Mouse (Mus musculus) v-Abl transformed pro-B cells (cell line): ENCODE results near the gene Hyal1.

Source experiments
- in situ Hi-C, 2 experiments: fragments of 400-800 bp; cut with MboI; formaldehyde crosslinking; loops; one replicate each; pipeline ENCODE4 v1.15.1; 2025; ENCODE audit not compliant: unreplicated experiment in 2 of 2

Gene Hyal1

DNA sequence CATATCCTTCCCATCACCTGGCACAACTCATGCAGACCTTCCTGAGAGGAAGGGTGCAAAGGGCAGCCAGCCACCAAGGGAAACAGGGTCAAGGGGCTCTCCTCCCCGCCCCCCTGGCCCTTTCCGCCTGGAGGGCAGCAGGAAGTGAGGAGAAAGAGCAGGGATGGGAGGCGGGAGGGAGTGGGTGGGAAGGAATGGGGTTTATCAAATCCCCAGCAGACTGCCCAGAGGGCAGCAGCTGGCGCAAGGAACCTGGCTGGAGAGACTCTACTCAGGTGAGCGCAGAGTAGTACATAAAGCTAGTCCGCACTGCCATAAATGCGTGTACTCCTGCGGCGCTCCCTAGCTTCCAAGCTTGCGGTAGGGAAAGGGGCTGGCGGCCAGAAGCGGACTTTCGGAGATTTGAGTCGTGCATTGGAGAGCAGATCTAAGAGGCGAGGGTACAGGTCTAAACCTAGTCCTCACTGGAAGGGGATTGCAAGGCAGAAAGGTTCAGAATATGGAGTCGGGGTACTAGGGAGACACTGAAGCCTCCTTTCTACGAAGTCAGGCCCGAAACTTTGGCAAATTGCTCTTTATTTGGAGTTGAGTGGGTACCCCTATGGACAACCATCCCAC is 8.9 kb upstream of the Hyal1 start, which contains the start of gene Hyal2:
Gene Hyal2 (plus strand): TSS at position 244 of the 618 bp plus-strand sequence.
- in situ Hi-C loops: loop anchor here in 1 of 2 experiments (25.0 kb wide), 1 partner anchor 1381 kb away; the partner anchor contains the start of gene Ppm1m

DNA sequence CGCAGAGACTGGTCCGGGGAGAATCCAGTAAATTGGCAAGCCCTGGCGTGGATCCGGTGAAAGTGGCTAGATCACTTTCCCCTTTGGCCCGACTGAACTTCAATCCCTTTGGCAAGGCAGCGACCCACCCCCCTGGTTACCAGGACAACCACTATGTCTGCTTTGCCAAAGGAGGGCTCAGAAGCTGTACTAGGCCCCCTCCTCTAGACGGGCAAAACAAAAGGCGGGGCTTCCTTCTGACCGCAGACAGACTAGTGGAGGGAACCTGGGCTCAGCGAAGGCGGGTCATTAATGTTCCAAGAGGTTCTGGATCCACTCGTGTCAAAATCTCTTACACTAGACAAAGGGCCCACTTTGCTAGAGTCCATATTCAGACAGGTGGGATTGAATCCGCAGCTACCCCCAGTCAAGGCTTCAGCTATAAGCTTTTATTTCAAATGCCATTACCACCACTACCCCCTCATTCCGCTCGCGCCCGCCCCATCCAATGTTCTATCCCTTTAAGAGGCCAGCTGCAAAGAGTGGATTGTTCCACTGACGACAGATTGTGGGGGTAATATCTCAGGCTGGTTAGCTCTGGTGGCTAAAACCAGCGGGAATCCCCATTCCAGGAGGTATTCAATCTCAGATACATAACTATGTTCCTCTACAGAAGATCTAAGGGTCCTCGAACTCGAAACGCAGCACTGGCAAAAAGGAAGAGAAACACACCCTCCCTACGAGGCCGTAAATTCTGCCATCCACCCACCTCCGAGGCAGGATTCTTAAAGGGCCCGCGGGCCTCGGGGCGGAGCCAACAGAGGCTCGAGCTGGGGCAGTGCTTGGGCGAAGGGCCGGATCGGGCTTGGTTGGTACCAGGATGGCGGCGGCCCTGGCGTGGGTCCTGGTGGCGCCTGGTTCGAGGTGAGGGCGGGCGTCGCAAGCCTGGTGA is 8.1 kb upstream of the Hyal1 start:
- in situ Hi-C loops: loop anchor here in 1 of 2 experiments (25.0 kb wide), 1 partner anchor 1381 kb away; the partner anchor contains the start of gene Ppm1m

DNA sequence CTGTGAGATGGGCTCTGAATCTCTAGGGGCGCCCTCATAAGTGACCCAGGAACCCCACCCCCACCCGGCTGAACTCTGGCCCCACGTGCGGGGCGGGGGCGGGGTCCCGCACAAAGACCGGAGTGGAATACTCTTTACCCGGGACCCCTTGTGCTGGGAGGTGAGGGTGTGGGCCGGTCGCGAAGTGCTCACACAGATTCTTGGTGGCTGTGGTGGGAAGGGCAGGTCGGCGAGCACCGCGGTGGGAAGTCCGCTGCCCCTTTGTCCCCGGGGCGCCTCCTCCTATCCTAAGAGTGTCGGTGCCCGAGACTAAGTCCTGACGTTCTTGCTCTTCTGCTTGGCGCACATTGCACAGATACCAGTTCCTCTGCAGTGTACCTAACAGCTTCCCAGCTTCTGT is 7.5 kb upstream of the Hyal1 start:
- in situ Hi-C loops: loop anchor here in 1 of 2 experiments (25.0 kb wide), 1 partner anchor 1382 kb away; the partner anchor contains the start of gene Ppm1m

GRCm38 (mm10) chr9:107570016-107570415 is 6.7 kb upstream of the Hyal1 start:
- in situ Hi-C loops: loop anchor here in 1 of 2 experiments (25.0 kb wide), 1 partner anchor 1383 kb away; the partner anchor contains the start of gene Ppm1m

GRCm38 (mm10) chr9:107570845-107571244 is 5.9 kb upstream of the Hyal1 start:
- in situ Hi-C loops: loop anchor here in 1 of 2 experiments (25.0 kb wide), 1 partner anchor 1384 kb away; the partner anchor contains the start of gene Ppm1m

GRCm38 (mm10) chr9:107571534-107572326 is 5.0 kb upstream of the Hyal1 start:
- in situ Hi-C loops: loop anchor here in 1 of 2 experiments (25.0 kb wide), 1 partner anchor 1384 kb away; the partner anchor contains the start of gene Ppm1m

DNA sequence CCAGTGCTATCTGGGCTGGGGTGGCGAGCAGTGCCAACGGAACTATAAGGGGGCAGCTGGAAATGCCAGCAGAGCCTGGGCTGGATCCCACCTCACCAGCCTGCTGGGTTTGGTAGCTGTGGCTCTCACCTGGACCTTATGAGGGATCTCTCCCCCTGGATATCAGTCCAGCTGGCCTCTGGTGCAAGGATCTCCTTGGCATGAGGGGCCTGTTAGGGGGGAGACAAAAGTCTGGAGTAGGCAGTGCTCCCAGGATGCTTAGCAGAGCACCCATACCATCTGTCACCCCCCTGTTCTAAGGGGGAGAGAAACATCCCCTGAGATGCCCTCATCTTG is 4.4 kb upstream of the Hyal1 start:
- in situ Hi-C loops: loop anchor here in 1 of 2 experiments (25.0 kb wide), 1 partner anchor 1385 kb away; the partner anchor contains the start of gene Ppm1m

DNA sequence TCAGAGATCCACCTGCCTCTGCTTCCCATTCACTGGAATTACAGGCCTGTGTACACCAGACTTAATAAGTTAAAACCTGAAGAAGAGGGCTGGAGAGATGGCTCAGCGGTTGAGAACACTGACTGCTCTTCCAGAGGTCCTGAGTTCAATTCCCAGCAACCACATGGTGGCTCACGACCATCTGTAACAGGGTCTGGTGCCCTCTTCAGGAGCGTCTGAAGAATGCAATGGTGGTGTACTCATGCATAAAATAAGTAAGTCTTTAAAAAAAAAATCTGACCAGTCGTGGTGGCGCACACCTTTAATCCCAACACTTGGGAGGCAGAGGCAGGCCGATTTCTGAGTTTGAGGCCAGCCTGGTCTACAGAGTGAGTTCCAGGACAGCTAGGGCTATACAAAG is 3.0 kb upstream of the Hyal1 start:
- in situ Hi-C loops: loop anchor here in 1 of 2 experiments (25.0 kb wide), 1 partner anchor 1386 kb away; the partner anchor contains the start of gene Ppm1m

GRCm38 (mm10) chr9:107575579-107576356 is 959 bp upstream of the Hyal1 start:
- in situ Hi-C loops: no loop called here

- in situ Hi-C loops: no loop called here
These were observed 1.1 kb downstream of the Hyal1 start for GRCm38 (mm10) chr9:107577871-107578270.

DNA sequence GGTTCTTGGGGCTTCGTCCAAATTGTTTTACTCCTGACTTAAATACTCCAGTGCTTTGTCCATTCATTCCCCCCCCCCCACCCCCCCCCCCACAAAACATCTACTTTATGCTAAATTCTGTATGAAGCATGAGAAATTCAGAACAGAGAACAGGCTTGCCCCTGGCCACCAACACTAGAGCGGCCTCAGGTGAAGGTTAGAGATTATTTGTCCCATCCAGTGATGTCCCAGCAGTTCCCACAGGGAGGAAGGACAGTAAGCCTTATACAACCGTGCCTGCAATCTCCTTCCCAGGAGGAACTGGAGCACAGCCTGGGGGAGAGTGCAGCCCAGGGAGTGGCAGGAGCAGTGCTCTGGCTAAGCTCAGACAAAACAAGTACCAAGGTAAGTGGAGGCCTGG is 1.9 kb downstream of the Hyal1 start, which contains the start of gene Naa80:
Gene Naa80 (plus strand): TSS at position 301 of the 400 bp plus-strand sequence.
- in situ Hi-C loops: no loop called here

- in situ Hi-C loops: no loop called here
These were observed 2.5 kb downstream of the Hyal1 start for GRCm38 (mm10) chr9:107579023-107579900.

- in situ Hi-C loops: no loop called here
These were observed 4.0 kb downstream of the Hyal1 start, which contains the start of gene Hyal3 for GRCm38 (mm10) chr9:107580501-107581317. Gene Hyal3 (plus strand): TSS chr9:107580818.

DNA sequence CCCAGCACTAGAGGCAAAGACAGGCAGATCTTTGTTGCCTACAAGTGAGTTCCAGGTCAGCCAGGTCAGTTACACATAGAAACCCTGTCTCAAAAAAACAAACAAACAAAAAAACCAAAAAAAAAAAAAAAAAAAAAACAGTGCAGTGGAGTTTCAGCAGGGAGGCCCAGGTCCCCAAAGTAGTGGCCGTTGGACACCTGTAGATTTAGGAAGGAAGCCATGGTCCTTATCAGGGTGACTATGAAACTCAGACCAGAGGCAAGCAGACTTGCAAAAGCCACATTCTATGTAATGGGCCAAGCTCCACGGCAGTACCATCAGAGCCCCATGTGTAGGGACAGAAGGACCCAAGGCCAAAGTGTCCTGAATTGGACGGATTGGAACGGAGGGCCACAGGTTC is 4.9 kb downstream of the Hyal1 start:
- in situ Hi-C loops: no loop called here

DNA sequence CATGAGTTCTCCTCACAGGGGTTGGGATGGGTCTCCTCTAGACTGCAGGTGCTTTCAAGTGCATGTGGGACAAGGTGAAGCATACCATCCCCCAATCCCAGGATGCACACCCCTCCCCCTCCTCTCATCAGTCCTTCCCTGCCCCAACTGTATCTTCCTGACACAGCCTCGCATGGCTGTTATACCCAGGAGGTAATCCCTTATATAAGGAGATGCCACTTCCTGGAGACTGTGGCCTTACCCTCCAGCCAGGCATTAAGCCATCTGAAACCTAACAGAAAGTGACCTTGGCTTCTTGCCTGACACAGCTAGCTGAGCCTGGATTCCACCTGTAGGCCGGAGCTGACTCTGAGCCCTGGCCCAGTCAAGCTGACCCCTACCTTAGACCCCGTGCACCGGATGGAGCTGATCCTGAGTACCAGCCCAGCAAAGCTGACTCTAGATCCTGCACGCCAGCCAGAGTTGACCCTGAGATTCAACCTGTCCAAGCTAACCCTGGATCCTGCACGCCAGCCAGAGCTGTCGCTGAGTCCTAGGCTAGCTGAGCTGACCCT is 5.9 kb downstream of the Hyal1 start:
- in situ Hi-C loops: no loop called here

- in situ Hi-C loops: no loop called here
These were observed 6.4 kb downstream of the Hyal1 start for GRCm38 (mm10) chr9:107583174-107583573.

DNA sequence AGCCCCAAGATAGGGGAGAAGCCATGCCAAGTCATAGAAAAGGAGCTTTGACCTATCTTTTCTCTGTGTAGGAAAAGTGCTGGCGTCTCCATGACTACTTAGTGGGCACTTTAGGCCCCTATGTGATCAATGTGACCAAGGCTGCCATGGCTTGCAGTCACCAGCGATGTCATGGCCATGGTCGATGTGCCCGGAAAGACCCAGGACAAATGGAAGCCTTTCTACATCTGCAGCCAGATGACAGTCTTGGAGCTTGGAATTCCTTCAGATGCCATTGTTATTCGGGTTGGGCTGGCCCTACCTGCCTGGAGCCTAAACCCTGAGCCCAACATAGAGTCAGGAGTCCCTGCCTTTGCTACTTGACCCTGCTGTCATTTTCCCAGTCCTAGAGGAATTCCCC is 9.8 kb downstream of the Hyal1 start:
- in situ Hi-C loops: no loop called here
